Mouse (Mus musculus): ENCODE data around the gene Higd1a.

DNA sequence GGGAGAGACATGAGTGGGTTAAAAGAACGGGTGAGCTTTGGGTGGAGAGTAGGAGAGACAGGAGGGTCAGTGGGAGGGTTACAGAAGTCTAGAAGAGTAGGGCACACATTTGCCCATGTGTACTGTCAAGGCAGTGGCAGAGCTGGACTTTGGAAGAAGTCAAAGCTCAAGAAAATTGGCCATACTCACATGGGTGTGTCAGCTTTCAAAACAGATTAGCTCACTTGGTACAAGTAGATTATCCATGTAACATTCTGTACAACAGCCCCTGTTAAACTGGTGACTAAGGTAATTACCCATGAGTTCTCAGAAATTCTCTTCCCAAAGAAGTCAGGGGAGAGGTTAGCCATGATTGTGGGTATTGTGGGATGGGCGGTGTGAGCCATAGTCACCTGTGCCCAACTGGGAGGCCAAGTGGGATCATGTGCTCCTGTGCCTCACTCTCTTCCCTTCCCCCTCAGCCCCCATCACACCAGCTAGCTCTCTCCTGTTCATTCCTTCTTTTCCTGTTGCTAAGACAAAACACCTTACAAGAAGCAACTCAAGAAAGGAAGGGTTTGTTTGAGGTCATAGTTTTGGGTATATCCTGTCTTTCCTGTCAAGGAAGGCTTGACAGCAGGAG, 14.0 kb upstream of the Higd1a start:
- TF ChIP-seq EP300 (optimal IDR thresholded peaks at IDR 0.05) (no peak), CTCF (IDR thresholded peaks at IDR 0.05; ENCODE audit: low read depth) (no peak)

Measured in stomach, postnatal 0 days (tissue).